Mouse (Mus musculus): Measurements from ENCODE around the gene Cep68. TPM values are rescaled to one million over a fixed set of nuclear protein-coding genes. Genes with fewer than 3 reads are reported as not detected.

Gene Cep68
- polyA plus RNA-seq, 1 experiment from 2014 or later = 43.2 TPM

DNA sequence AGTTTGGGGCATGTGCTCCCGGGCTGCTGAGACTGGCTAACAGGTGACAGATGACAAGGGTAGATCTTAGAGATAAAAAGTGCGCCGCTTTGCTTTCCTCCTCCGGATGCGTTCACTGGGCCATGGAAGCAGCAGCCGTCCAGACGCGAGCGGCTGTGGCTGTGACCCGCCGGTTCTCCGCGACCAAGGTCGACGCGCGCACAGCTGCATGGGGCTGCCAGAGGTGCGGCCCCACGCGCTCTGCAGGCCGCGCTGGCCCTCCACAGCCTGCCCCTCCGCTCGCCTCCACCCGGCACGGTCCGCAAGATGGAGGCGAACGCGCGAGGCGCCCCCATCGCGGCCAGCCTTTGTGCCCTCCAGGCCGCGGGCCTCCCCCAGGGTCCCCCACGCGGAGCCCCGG is 389 bp downstream of the Cep68 start:
- Histone ChIP-seq H3K27ac (peak overlapping the region; percentile 99), H3K27me3 (ENCODE audit: poor library complexity, severe bottlenecking) (no peaks in the 10 kb centered on the region), H3K36me3 (replicated peaks) (peaks cover 28% of the 10 kb centered on the region), H3K4me3 (peak overlapping the region; percentile 95), H3K9me3 (no peaks in the 10 kb centered on the region), H3K4me1 (peaks cover 47% of the 10 kb centered on the region)
- DNase-seq (ENCODE audit: extremely low spot score, low spot score) = no peak
- 0% methylated on average over 39 of the region's 39 CpGs for WGBS

DNA sequence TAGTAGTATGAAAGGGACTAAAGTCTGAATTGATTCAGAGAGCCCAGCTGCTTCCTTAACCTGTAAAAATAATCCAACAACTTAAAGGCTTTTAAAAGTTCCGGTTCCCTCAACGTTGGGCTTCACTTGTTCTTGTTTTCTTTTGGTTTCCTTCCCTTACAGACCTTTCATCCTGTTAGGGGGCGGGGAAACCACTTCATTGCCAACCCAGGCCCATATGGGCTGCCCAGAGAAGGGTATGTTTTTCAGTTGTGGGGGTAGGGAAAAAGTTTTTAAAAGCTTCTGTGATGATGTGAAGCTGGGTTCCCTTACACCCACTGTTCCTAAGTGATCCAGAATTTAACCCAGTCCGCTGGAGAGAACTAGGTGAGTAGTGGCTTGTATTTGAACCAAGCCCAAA is 952 bp downstream of the Cep68 start:
- peaks cover 53% of the 10 kb centered on the region for H3K4me1 ChIP-seq
- DNase-seq (ENCODE audit: extremely low spot score, low spot score) = no peak
- no peaks in the 10 kb centered on the region for H3K9me3 ChIP-seq
- H3K27me3 ChIP-seq (ENCODE audit: poor library complexity, severe bottlenecking) = no peaks in the 10 kb centered on the region
- H3K4me3 ChIP-seq = peak overlapping the region; percentile 95
- H3K36me3 ChIP-seq (replicated peaks) = peaks cover 30% of the 10 kb centered on the region
- 22% methylated on average over 4 of the region's 4 CpGs for WGBS
- H3K27ac ChIP-seq = peak overlapping the region; percentile 99

DNA sequence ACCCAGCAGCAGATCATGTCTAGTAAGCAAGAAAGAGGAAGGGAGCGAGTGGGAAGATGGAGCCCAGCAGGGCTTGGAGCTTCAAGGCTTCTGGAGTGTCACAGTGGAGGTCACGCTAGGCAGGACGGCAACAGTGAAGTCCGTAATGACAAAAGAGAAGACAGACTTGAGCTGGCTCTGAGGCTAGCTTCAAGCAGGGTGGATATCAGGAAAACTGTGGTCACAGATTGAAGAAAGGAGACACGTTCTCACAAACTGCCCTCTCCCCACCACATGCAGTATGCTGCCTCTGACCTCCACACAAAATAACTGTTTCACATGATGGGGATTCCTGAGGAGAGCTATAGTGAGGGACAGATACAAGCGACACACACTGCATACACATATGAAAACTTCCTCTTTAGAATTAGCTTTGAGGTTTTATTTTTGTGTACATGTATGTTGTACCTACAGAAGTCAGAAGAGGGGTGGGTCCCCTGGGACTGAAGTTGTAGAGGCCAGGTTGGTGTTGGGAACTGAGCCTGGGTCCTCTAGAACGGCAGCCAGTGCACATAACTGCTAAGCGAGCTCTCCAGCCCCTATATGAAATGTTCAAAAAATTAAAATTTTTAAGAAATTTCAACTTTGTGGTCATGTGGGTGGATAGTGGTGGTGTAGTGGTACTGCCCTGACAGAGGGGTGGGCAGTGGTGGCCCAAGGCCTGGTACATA is 1.9 kb downstream of the Cep68 start:
- Histone ChIP-seq H3K27ac (no peak overlapping the region), H3K4me1 (peaks cover 60% of the 10 kb centered on the region), H3K4me3 (peak overlapping the region; percentile 95; the same call in 1 of the 2 replicates), H3K36me3 (replicated peaks) (peaks cover 40% of the 10 kb centered on the region), H3K9me3 (no peaks in the 10 kb centered on the region), H3K27me3 (ENCODE audit: poor library complexity, severe bottlenecking) (no peaks in the 10 kb centered on the region)
- DNase-seq (ENCODE audit: extremely low spot score, low spot score) = no peak
- WGBS = 85% methylated on average over 8 of the region's 8 CpGs

DNA sequence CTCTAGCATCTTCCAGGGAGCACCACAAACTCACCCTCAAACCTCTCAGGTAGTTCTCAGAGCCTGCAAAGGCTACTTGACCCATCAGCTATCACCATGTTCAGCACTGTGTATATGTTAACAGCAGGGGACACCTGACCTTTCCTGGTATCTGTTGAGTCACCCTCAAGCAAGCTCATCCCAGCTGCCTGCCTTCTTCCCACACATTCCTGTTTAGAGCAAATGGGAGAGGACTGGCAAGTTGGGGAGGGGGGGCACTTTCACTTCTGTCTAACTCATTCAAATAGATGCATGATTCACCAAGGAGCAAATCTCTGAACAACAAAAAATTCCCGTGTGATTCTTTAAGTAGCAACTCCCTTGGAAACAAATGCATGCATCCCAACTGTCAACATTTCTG is 2.6 kb downstream of the Cep68 start:
- H3K4me3 ChIP-seq = peak overlapping the region; percentile 6; the same call in 1 of the 2 replicates
- peaks cover 45% of the 10 kb centered on the region for H3K36me3 ChIP-seq (replicated peaks)
- no peak overlapping the region for H3K27ac ChIP-seq
- H3K9me3 ChIP-seq = no peaks in the 10 kb centered on the region
- peaks cover 62% of the 10 kb centered on the region for H3K4me1 ChIP-seq
- 83% methylated on average over 1 of the region's 1 CpGs for WGBS
- no peak for DNase-seq (ENCODE audit: extremely low spot score, low spot score)
- no peaks in the 10 kb centered on the region for H3K27me3 ChIP-seq (ENCODE audit: poor library complexity, severe bottlenecking)

DNA sequence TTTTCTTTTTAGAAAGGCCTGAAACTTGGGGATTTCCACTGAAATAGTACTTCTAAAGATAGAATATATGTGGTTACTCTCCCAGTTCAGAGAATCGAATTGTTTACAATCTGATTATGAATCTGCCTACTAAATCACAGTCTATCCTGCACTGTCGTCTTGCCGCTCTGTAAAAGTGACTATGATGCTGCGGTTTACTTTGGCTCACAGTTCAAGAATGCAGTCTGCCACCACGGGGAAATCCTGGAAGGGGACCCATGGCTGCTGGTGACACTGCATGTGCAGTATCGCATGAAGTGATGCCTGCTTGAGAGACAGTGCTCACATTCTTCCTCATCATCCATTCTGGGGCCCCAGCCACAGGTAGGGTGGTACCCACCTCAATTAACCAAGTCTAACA is 3.9 kb downstream of the Cep68 start:
- Histone ChIP-seq H3K4me1 (peaks cover 62% of the 10 kb centered on the region), H3K27ac (no peak overlapping the region), H3K36me3 (replicated peaks) (peaks cover 58% of the 10 kb centered on the region), H3K9me3 (no peaks in the 10 kb centered on the region), H3K4me3 (no peak overlapping the region), H3K27me3 (ENCODE audit: poor library complexity, severe bottlenecking) (no peaks in the 10 kb centered on the region)
- 90% methylated on average over 6 of the region's 6 CpGs for WGBS
- no peak for DNase-seq (ENCODE audit: extremely low spot score, low spot score)

DNA sequence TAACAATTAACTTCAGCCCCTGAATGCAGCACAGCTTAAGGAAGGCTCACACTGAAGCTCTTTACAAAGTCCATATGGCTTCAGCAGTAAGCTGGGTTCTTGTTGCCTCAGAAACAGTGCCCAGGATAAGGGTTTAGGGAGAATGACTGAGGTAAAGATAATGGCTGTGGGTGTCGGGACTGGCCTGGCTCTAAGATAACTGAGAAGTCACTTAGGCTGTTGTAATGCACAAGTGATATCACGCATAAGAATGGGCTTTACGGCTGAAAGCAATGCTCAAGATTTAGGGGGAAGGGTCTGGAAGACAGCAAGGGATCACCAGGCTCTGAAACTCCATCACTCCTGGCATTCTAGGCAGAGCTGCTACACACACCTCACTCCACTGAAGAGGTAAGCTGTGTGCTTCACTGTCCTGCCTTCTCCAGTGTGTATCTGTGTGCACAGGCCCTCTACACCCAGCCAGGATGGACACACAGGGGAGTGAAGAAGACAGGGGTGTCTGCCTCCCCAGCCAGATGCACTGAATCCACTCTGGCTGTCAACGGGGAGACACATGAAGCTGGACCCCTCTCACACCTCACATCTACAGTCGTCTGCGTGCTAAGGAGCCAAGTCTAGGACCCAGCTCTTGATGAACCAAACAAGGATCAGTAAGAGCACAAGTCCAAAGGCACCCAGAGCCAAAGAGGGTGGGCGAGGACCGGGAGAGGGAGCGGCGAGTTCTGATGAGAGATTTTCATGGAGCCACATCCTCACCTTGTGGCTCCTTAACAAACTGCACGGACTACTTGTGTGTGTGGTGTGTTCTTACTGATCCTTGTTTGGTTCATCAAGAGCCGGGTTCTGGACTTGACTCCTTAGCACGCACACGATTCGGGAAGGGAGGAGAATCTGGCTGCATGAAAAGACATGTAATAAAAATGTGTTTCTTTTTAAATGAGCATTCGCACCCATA is 4.6 kb downstream of the Cep68 start:
- no peak for DNase-seq (ENCODE audit: extremely low spot score, low spot score)
- Histone ChIP-seq H3K27me3 (ENCODE audit: poor library complexity, severe bottlenecking) (no peaks in the 10 kb centered on the region), H3K4me3 (no peak overlapping the region), H3K27ac (no peak overlapping the region; the same call in 1 of the 2 replicates), H3K4me1 (peaks cover 55% of the 10 kb centered on the region), H3K36me3 (replicated peaks) (peaks cover 65% of the 10 kb centered on the region), H3K9me3 (no peaks in the 10 kb centered on the region)
- 84% methylated on average over 16 of the region's 16 CpGs for WGBS

DNA sequence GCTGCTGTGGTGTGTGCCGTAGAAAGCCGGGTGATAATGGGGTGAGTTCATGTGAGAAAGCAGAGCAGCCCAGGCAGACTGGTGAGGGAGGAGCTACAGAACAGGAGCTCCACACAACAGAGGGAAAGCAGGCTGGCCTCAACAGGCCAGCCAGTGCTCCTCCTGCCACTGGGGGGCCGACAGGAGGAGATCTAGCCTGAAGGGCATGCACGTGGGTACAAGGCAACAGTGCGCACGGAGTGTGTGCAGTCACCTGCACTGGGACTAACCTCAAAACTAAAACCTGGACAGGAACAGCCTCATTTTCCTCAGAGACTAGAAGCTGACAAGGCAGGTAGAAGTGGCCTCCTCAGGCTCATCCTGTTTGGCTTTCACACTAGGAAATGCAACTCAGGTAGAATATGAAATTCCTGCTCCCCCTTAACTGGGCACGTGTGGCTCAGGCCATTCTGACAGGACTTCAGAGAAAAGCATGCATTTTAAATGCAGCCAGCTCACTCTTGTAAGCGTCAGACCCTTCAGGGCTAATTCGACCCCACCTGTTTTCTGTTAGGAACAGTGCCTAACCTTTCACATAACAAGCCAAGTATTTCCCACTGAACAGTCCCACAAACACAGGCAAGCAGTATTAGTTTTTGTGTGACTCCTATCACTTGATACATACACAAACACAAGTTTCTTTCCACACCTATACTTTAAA is 5.9 kb downstream of the Cep68 start:
- H3K27ac ChIP-seq = peak overlapping the region; percentile 59
- peaks cover 78% of the 10 kb centered on the region for H3K36me3 ChIP-seq (replicated peaks)
- 53% methylated on average over 9 of the region's 9 CpGs for WGBS

DNA sequence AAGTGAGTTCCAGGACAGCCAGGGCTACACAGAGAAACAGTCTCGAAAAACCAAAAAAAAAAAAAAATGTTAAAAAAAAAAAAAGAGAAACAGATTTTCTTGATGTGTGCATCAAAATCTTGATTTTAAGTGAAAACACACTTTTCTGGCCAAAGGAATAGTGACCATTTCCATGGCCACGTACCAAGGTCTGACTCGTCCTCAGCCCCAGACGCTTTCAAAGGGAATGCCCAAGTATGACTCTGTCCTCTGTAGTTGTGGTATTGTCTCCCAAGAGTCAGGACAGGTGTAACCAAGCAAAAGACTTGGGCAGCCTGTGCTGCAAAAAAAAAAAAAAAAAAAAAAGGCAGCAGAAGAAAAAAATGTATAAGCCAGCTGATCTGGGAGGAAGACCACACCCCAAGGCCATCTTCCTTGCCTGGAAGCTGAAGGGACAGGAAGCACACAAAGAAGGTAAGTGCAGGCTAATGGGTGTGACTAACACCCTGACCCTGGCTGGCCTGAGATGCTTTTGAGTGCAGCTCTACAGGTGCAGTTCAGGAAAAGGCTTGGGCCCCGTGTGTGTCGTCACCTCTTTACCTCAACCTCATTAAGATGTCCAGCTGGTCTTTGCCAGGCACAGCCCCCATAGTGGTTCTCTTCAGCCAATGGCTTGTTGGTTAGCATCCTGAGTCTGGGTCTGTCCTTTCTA is 6.7 kb downstream of the Cep68 start:
- 0 out of 2 replicates have a peak overlapping the region, but pooled peaks have one; percentile 59 for H3K27ac ChIP-seq
- no peak overlapping the region for H3K4me3 ChIP-seq
- H3K36me3 ChIP-seq (replicated peaks) = peaks cover 85% of the 10 kb centered on the region
- H3K4me1 ChIP-seq = peaks cover 41% of the 10 kb centered on the region
- H3K27me3 ChIP-seq (ENCODE audit: poor library complexity, severe bottlenecking) = no peaks in the 10 kb centered on the region
- H3K9me3 ChIP-seq = no peaks in the 10 kb centered on the region
- DNase-seq (ENCODE audit: extremely low spot score, low spot score) = no peak
- WGBS = 84% methylated on average over 6 of the region's 6 CpGs

More for the DNA sequence above, 5.9 kb downstream of the Cep68 start:
- no peaks in the 10 kb centered on the region for H3K9me3 ChIP-seq
- DNase-seq (ENCODE audit: extremely low spot score, low spot score) = no peak
- H3K27me3 ChIP-seq (ENCODE audit: poor library complexity, severe bottlenecking) = no peaks in the 10 kb centered on the region
- no peak overlapping the region for H3K4me3 ChIP-seq
- peaks cover 50% of the 10 kb centered on the region for H3K4me1 ChIP-seq

DNA sequence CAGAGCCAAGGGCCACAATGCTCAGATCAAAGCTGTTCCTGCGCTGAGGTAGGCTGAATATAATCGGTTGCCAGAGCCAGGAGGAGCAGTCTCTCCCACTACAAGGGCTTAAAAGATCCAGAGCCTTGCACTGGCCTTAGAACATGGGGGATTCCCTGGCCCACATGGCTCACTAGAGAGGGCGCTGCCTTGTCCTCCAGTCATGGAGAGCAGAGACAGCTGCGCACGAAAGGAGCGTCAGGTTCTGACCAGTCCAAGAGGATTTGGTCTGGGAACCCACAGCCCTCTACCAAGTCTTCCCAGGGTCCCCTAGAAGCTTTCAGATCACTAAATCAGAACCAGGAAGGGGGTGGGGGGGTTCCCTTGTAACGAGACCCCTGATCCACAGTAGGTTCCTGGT is 7.9 kb downstream of the Cep68 start:
- no peaks in the 10 kb centered on the region for H3K9me3 ChIP-seq
- 93% methylated on average over 7 of the region's 7 CpGs for WGBS
- H3K36me3 ChIP-seq (replicated peaks) = peaks cover 89% of the 10 kb centered on the region

DNA sequence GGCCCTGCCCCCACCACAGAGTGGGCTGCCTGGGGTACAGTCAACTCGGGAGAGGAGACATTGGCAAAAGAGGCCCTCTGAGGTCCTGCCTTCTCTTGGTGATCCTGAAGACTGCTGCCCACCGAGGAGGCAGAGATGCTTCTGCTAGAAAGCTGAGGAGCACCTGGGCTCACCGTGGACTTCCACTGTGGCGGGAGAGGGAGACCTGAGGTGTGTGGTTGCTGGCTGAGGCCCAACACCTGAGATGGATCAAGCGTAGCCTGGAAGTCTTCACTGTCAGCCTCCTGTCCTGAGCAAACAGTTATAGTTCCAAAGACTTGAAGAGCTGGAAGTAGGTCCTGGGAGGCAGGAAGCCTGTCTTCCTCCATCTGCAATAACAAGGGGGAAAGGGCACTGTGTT is 8.9 kb downstream of the Cep68 start:
- peaks cover 90% of the 10 kb centered on the region for H3K36me3 ChIP-seq (replicated peaks)
- H3K4me3 ChIP-seq = no peak overlapping the region
- no peak for DNase-seq (ENCODE audit: extremely low spot score, low spot score)
- H3K27me3 ChIP-seq (ENCODE audit: poor library complexity, severe bottlenecking) = no peaks in the 10 kb centered on the region
- H3K9me3 ChIP-seq = no peaks in the 10 kb centered on the region
- H3K4me1 ChIP-seq = peaks cover 26% of the 10 kb centered on the region
- no peak overlapping the region for H3K27ac ChIP-seq
- WGBS = 88% methylated on average over 5 of the region's 5 CpGs

More for the DNA sequence above, 7.9 kb downstream of the Cep68 start:
- DNase-seq (ENCODE audit: extremely low spot score, low spot score) = no peak
- H3K27me3 ChIP-seq (ENCODE audit: poor library complexity, severe bottlenecking) = no peaks in the 10 kb centered on the region
- H3K4me1 ChIP-seq = peaks cover 29% of the 10 kb centered on the region
- H3K27ac ChIP-seq = no peak overlapping the region
- H3K4me3 ChIP-seq = no peak overlapping the region

DNA sequence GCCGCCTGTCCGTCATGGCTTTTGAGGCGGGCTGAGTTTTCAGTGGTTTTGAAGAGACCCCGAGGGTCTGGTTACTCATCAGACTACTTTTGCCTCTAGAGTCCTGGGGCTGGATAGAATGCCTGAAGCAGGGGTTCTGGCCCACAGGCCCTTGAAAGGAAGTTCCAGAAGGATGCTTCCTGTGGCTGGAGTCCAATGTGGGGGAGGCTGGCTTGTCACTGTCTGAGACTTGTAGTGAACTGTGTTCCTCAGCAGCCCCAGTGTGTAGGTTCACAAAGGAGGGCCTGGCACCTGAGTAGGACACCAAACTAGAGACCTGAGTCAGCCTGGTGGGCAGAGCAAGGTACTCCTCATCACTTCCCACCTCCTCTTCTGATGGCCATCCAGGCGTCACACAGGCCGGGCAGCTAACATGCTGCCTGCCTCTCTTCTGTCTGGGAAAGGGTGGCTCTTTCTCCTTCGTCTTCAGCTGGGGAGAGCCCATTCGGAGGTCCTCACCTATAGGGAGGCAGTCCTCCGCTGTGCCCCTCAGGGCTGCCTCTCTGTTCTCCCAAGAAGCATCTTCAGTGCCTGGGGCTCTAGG is 9.9 kb downstream of the Cep68 start:
- H3K27ac ChIP-seq = no peak overlapping the region
- peaks cover 91% of the 10 kb centered on the region for H3K36me3 ChIP-seq (replicated peaks)

DNA sequence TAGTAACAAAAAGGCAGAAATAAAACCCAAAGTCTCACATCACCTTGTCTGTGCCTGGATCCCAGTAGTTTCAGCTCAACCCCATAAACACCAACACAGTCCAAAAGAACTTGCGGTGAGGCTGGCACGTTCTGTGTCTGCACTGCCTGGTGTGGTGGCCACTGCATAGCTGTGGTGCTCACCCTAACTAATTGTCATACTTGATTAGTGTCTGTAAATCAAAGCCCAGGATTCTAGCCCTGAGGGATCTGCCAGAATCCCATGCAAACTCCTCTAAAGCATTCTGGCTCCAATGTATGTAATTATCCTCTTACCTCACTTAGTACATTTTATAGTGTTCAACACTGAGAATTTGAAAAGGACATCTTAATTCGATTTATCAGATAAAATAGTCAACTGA is 11.3 kb downstream of the Cep68 start:
- WGBS = 91% methylated on average over 3 of the region's 3 CpGs
- peaks cover 8% of the 10 kb centered on the region for H3K4me1 ChIP-seq
- H3K36me3 ChIP-seq (replicated peaks) = peaks cover 97% of the 10 kb centered on the region
- no peaks in the 10 kb centered on the region for H3K27me3 ChIP-seq (ENCODE audit: poor library complexity, severe bottlenecking)
- H3K9me3 ChIP-seq = no peaks in the 10 kb centered on the region
- no peak for DNase-seq (ENCODE audit: extremely low spot score, low spot score)
- H3K27ac ChIP-seq = no peak overlapping the region
- no peak overlapping the region for H3K4me3 ChIP-seq

More for the DNA sequence above, 9.9 kb downstream of the Cep68 start:
- Histone ChIP-seq H3K4me3 (no peak overlapping the region), H3K27me3 (ENCODE audit: poor library complexity, severe bottlenecking) (no peaks in the 10 kb centered on the region), H3K9me3 (no peaks in the 10 kb centered on the region), H3K4me1 (peaks cover 22% of the 10 kb centered on the region)
- no peak for DNase-seq (ENCODE audit: extremely low spot score, low spot score)
- 96% methylated on average over 9 of the region's 9 CpGs for WGBS

All from forebrain, embryonic 10.5 days (tissue).